Mouse (Mus musculus) hindbrain, embryonic 11.5 days (tissue): ENCODE measurements around the gene 2510002D24Rik. TPM values are rescaled to one million over a fixed set of nuclear protein-coding genes. Genes with fewer than 3 reads are reported as not detected.
A peak's percentile ranks its signal among the peaks of the same experiment; 100 is the strongest.

Experiments
- ATAC-seq: fragments of 200-750 bp; cut with Nextera tagmentation; 2 replicates; pipeline ENCODE4 v1.8.0; 2017; ENCODE audit warnings: mild to moderate bottlenecking, moderate TSS enrichment, moderate library complexity; ENCODE audit not compliant: low FRiP score
- DNase-seq: peaks from one replicate; pipeline ENCODE4 v3.0.0-alpha.2; 2015; ENCODE audit warnings: low spot score
- H3K27ac ChIP-seq: fragments of 300-500 bp; sonication (generic); 2 replicates; pipeline ENCODE4 v1.5.1; 2014; ENCODE audit warnings: mild to moderate bottlenecking, low read depth, low read length
- H3K27me3 ChIP-seq: fragments of 300-500 bp; sonication (generic); 2 replicates; pipeline ENCODE4 v1.6.1; 2014; ENCODE audit warnings: mild to moderate bottlenecking, low read length, moderate library complexity, mixed read lengths; ENCODE audit not compliant: control insufficient read depth, insufficient read depth
- H3K36me3 ChIP-seq: fragments of 300-500 bp; sonication (generic); 2 replicates; pipeline ENCODE4 v1.6.1; 2014; ENCODE audit warnings: mild to moderate bottlenecking, low read length, moderate library complexity, mixed read lengths; ENCODE audit not compliant: control insufficient read depth, insufficient read depth
- H3K4me1 ChIP-seq: fragments of 300-500 bp; sonication (generic); replicated peaks from 2 replicates; pipeline ENCODE4 v1.6.1; 2014; ENCODE audit warnings: low read length, mixed read lengths; ENCODE audit not compliant: control insufficient read depth, insufficient read depth
- H3K4me2 ChIP-seq: fragments of 300-500 bp; sonication (generic); replicated peaks from 2 replicates; pipeline ENCODE4 v1.6.1; 2014; ENCODE audit warnings: mild to moderate bottlenecking, low read depth, low read length
- H3K4me3 ChIP-seq: fragments of 300-500 bp; sonication (generic); 2 replicates; pipeline ENCODE4 v1.5.1; 2014; ENCODE audit warnings: low read depth, low read length
- H3K9ac ChIP-seq: fragments of 300-500 bp; sonication (generic); 2 replicates; pipeline ENCODE4 v1.6.1; 2014; ENCODE audit warnings: low read depth, low read length
- H3K9me3 ChIP-seq: fragments of 300-500 bp; sonication (generic); 2 replicates; pipeline ENCODE4 v1.6.1; 2016; ENCODE audit warnings: low read length; ENCODE audit not compliant: control insufficient read depth
- WGBS: fragments of 180-500 bp; shearing (Covaris S2); extraction: QIAGEN DNeasy Blood & Tissue Kit; methylation state at CpG from one replicate; pipeline ENCODE4 v1.1.7; 2014; 5-methylcytosine and 5-hydroxymethylcytosine counted together
- polyA plus RNA-seq: library from polyadenylated mRNA; unstranded; fragments of >200 nt; fragmentation: Nextera tagmentation; extraction: Ambion mirVana; gene quantifications from 2 replicates; pipeline ENCODE4 v1.2.1, GENCODE M21; 2014

2510002D24Rik gene
- polyA plus RNA-seq, 1 experiment from 2014 or later: 25.6 TPM

- peak; percentile 91 for DNase-seq
These were observed 40.3 kb downstream of the 2510002D24Rik start, which contains the start of the genes Mrpl40 and Hira for GRCm38 (mm10) chr16:18876442-18877308. Gene Mrpl40 (minus strand): TSS chr16:18876862. Gene Hira (plus strand): TSS chr16:18877037.

GRCm38 (mm10) chr16:18877386-18878090, 41.2 kb downstream of the 2510002D24Rik start:
- under 1% methylated on average over 38 of the region's 43 CpGs for WGBS

More at GRCm38 (mm10) chr16:18876442-18877308, 40.3 kb downstream of the 2510002D24Rik start, which contains the start of the genes Mrpl40 and Hira:
- peaks cover 2% of the 10 kb centered on the region; the same call in 1 of the 2 replicates for H3K36me3 ChIP-seq
- under 1% methylated on average over 92 of the region's 93 CpGs for WGBS
- peak within 1 kb of the TSS; percentile 95 for H3K27ac ChIP-seq
- H3K27me3 ChIP-seq: no peaks in the 10 kb centered on the region
- peak; percentile 91 for ATAC-seq
- H3K4me2 ChIP-seq: peak within 1 kb of the TSS; percentile 74
- peak within 1 kb of the TSS; percentile 90 for H3K4me3 ChIP-seq
- H3K9ac ChIP-seq: peak within 1 kb of the TSS; percentile 95
- H3K4me1 ChIP-seq: no peaks in the 10 kb centered on the region
- H3K9me3 ChIP-seq: no peaks in the 10 kb centered on the region

GRCm38 (mm10) chr16:18878091-18878720, 41.8 kb downstream of the 2510002D24Rik start:
- Histone ChIP-seq H3K36me3 (0 out of 2 replicates have a peak, but pooled peaks cover 2% of the 10 kb centered on the region), H3K4me2 (peak overlapping the region; percentile 74), H3K4me1 (no peaks in the 10 kb centered on the region), H3K4me3 (peak overlapping the region; percentile 90), H3K27ac (peak overlapping the region; percentile 95), H3K9me3 (no peaks in the 10 kb centered on the region), H3K9ac (peak overlapping the region; percentile 95), H3K27me3 (no peaks in the 10 kb centered on the region)
- no peak for DNase-seq
- ATAC-seq: peak; percentile 1; the same call in 1 of the 2 replicates
- 35% methylated on average over 20 of the region's 20 CpGs for WGBS

More at GRCm38 (mm10) chr16:18877386-18878090, 41.2 kb downstream of the 2510002D24Rik start:
- Histone ChIP-seq H3K4me2 (peak overlapping the region; percentile 74), H3K27ac (peak overlapping the region; percentile 95), H3K9ac (peak overlapping the region; percentile 95), H3K9me3 (no peaks in the 10 kb centered on the region), H3K36me3 (0 out of 2 replicates have a peak, but pooled peaks cover 2% of the 10 kb centered on the region), H3K27me3 (no peaks in the 10 kb centered on the region), H3K4me3 (peak overlapping the region; percentile 90), H3K4me1 (no peaks in the 10 kb centered on the region)
- peak; percentile 76 for DNase-seq
- peak; percentile 36 for ATAC-seq

GRCm38 (mm10) chr16:18884044-18884443, 47.7 kb downstream of the 2510002D24Rik start:
- no peaks in the 10 kb centered on the region for H3K27me3 ChIP-seq
- H3K4me1 ChIP-seq: no peaks in the 10 kb centered on the region
- H3K36me3 ChIP-seq: 0 out of 2 replicates have a peak, but pooled peaks cover 2% of the 10 kb centered on the region
- H3K9me3 ChIP-seq: no peaks in the 10 kb centered on the region
- no peak overlapping the region for H3K4me3 ChIP-seq
- DNase-seq: no peak
- no peak overlapping the region for H3K27ac ChIP-seq
- no peak overlapping the region for H3K4me2 ChIP-seq
- no peak overlapping the region for H3K9ac ChIP-seq
- ATAC-seq: no peak

Other genes starting within 250 kb of the 2510002D24Rik start
- 6.4 and 7.4 TPM in 2 replicates for gene Tbx1, start 245.9 kb upstream of the 2510002D24Rik start, polyA plus RNA-seq
- 8.9 and 9.5 TPM in 2 replicates for gene Gp1bb, start 214.2 kb upstream of the 2510002D24Rik start, polyA plus RNA-seq
- gene Gm49601, start 210.2 kb upstream of the 2510002D24Rik start, polyA plus RNA-seq: 3.9 and 6.0 TPM in 2 replicates
- 63.4 and 64.4 TPM in 2 replicates for gene Sept5, start 206.6 kb upstream of the 2510002D24Rik start, polyA plus RNA-seq
- 25.2 and 31.3 TPM in 2 replicates for gene Cldn5, start 59.7 kb upstream of the 2510002D24Rik start, polyA plus RNA-seq
- gene Ufd1, start 24.8 kb upstream of the 2510002D24Rik start, polyA plus RNA-seq: 89.0 and 96.1 TPM in 2 replicates
- gene Cdc45, start 24.6 kb upstream of the 2510002D24Rik start, polyA plus RNA-seq: 50.8 and 54.8 TPM in 2 replicates
- not detected in 2 replicates for gene Gm28539, start within 50 bp of the 2510002D24Rik start, polyA plus RNA-seq
- 90.9 and 101 TPM in 2 replicates for gene Mrpl40, start 40.3 kb downstream of the 2510002D24Rik start, polyA plus RNA-seq
- gene Hira, start 40.5 kb downstream of the 2510002D24Rik start, polyA plus RNA-seq: 16.4 and 17.6 TPM in 2 replicates